Mouse (Mus musculus) kidney, adult 18-20 months (tissue): ENCODE measurements at regions not wholly inside any gene's neighbourhood (a gene's known extent, or its start where the extent isn't known, plus 50 kb on each side); places are given as distances from the start of the nearest gene placed in this dataset.
A peak's percentile ranks its signal among the peaks of the same experiment; 100 is the strongest.

Experiments
- DNase-seq: peaks from one replicate; pipeline ENCODE4 v3.0.0; 2021

- no peak for DNase-seq
These were observed 92.9 kb upstream of the Pabpc6 start for GRCm38 (mm10) chr17:9762436-9762835.

- DNase-seq: no peak
These were observed 91.2 kb upstream of the Pabpc6 start for GRCm38 (mm10) chr17:9760706-9761059.

- no peak for DNase-seq
These were observed 90.6 kb upstream of the Pabpc6 start for GRCm38 (mm10) chr17:9760026-9760705.

- peak; percentile 62 for DNase-seq
These were observed 89.9 kb upstream of the Pabpc6 start for GRCm38 (mm10) chr17:9759421-9759852.

GRCm38 (mm10) chr17:9757725-9758251 is 88.3 kb upstream of the Pabpc6 start:
- no peak for DNase-seq

GRCm38 (mm10) chr17:9756675-9757074 is 87.2 kb upstream of the Pabpc6 start:
- DNase-seq: peak; percentile 27

GRCm38 (mm10) chr17:9756196-9756595 is 86.7 kb upstream of the Pabpc6 start:
- DNase-seq: peak; percentile 70

- DNase-seq: no peak
These were observed 86.1 kb upstream of the Pabpc6 start for GRCm38 (mm10) chr17:9755576-9755975.

GRCm38 (mm10) chr17:9754884-9755405 is 85.4 kb upstream of the Pabpc6 start:
- DNase-seq: no peak

- DNase-seq: no peak
These were observed 83.3 kb upstream of the Pabpc6 start for GRCm38 (mm10) chr17:9752848-9753247.

GRCm38 (mm10) chr17:9751348-9752170 is 82.0 kb upstream of the Pabpc6 start:
- DNase-seq: no peak

- no peak for DNase-seq
These were observed 80.5 kb upstream of the Pabpc6 start for GRCm38 (mm10) chr17:9750046-9750445.

- DNase-seq: no peak
These were observed 79.8 kb upstream of the Pabpc6 start for GRCm38 (mm10) chr17:9749301-9749700.

GRCm38 (mm10) chr17:9747893-9748292 is 78.4 kb upstream of the Pabpc6 start:
- no peak for DNase-seq

- DNase-seq: no peak
These were observed 73.8 kb upstream of the Pabpc6 start for GRCm38 (mm10) chr17:9743342-9743741.

- DNase-seq: no peak
These were observed 71.8 kb upstream of the Pabpc6 start for GRCm38 (mm10) chr17:9741321-9741720.

GRCm38 (mm10) chr17:9729020-9729419 is 59.5 kb upstream of the Pabpc6 start:
- DNase-seq: no peak

GRCm38 (mm10) chr17:9725704-9726469 is 56.4 kb upstream of the Pabpc6 start:
- DNase-seq: no peak

GRCm38 (mm10) chr17:9723484-9723883 is 54.0 kb upstream of the Pabpc6 start:
- no peak for DNase-seq

- DNase-seq: no peak
These were observed 53.2 kb upstream of the Pabpc6 start for GRCm38 (mm10) chr17:9722709-9723108.
